Mouse (Mus musculus) kidney, embryonic 14.5 days (tissue): ENCODE results near the gene Ppp2r5c. TPM values are rescaled to one million over a fixed set of nuclear protein-coding genes. Genes with fewer than 3 reads are reported as not detected.

Source experiments
- ATAC-seq: fragments of 200-750 bp; cut with Nextera tagmentation; 2 replicates; pipeline ENCODE4 v1.8.0; 2017; ENCODE audit warnings: moderate number of reproducible peaks, mild to moderate bottlenecking, moderate TSS enrichment, moderate library complexity; ENCODE audit not compliant: low FRiP score, low TSS enrichment
- H3K27ac ChIP-seq: fragments of 300-500 bp; sonication (generic); 2 replicates; pipeline ENCODE4 v1.5.1; 2014; ENCODE audit warnings: low read depth, mild to moderate bottlenecking, low read length, moderate library complexity, mixed read lengths
- H3K27me3 ChIP-seq: fragments of 300-500 bp; sonication (generic); 2 replicates; pipeline ENCODE4 v1.6.1; 2014; ENCODE audit warnings: mild to moderate bottlenecking, low read length; ENCODE audit not compliant: control insufficient read depth, insufficient read depth
- H3K36me3 ChIP-seq: fragments of 300-500 bp; sonication (generic); 2 replicates; pipeline ENCODE4 v1.6.1; 2014; ENCODE audit warnings: low read length, mixed read lengths; ENCODE audit not compliant: control insufficient read depth, insufficient read depth
- H3K4me1 ChIP-seq: fragments of 300-500 bp; sonication (generic); 2 replicates; pipeline ENCODE4 v1.6.1; 2014; ENCODE audit warnings: low read length, mixed read lengths; ENCODE audit not compliant: control insufficient read depth, insufficient read depth
- H3K4me2 ChIP-seq: fragments of 300-500 bp; sonication (generic); replicated peaks from 2 replicates; pipeline ENCODE4 v1.6.1; 2014; ENCODE audit warnings: low read depth, mild to moderate bottlenecking, low read length
- H3K4me3 ChIP-seq: fragments of 300-500 bp; sonication (generic); 2 replicates; pipeline ENCODE4 v1.5.1; 2014; ENCODE audit warnings: mild to moderate bottlenecking, low read length
- H3K9ac ChIP-seq: fragments of 300-500 bp; sonication (generic); 2 replicates; pipeline ENCODE4 v1.6.1; 2014; ENCODE audit warnings: low read depth, mild to moderate bottlenecking, low read length, moderate library complexity
- H3K9me3 ChIP-seq: fragments of 300-500 bp; sonication (generic); 2 replicates; pipeline ENCODE4 v1.6.1; 2016; ENCODE audit warnings: low read length; ENCODE audit not compliant: control insufficient read depth
- WGBS: fragments of 180-500 bp; shearing (Covaris S2); extraction: QIAGEN DNeasy Blood & Tissue Kit; methylation state at CpG from one replicate; pipeline ENCODE4 v1.1.7; 2014; 5-methylcytosine and 5-hydroxymethylcytosine counted together
- polyA plus RNA-seq: library from polyadenylated mRNA; unstranded; fragments of >200 nt; fragmentation: Nextera tagmentation; extraction: Ambion mirVana; gene quantifications from 2 replicates; pipeline ENCODE4 v1.2.1, GENCODE M21; 2014

Ppp2r5c gene
- polyA plus RNA-seq, 1 experiment from 2014 or later = 160 TPM

GRCm38 (mm10) chr12:110478601-110479008, 31.7 kb downstream of the Ppp2r5c start:
- H3K4me3 ChIP-seq = no peak overlapping the region
- no peaks in the 10 kb centered on the region for H3K4me1 ChIP-seq
- H3K4me2 ChIP-seq = no peak overlapping the region
- no peaks in the 10 kb centered on the region for H3K27me3 ChIP-seq
- H3K9me3 ChIP-seq = no peaks in the 10 kb centered on the region
- WGBS = 78% methylated on average over 9 of the region's 9 CpGs
- ATAC-seq = no peak
- H3K36me3 ChIP-seq = 0 out of 2 replicates have a peak, but pooled peaks cover 4% of the 10 kb centered on the region
- no peak overlapping the region for H3K9ac ChIP-seq
- no peak overlapping the region for H3K27ac ChIP-seq

- H3K4me1 ChIP-seq = peaks cover 5% of the 10 kb centered on the region; the same call in 1 of the 2 replicates
- no peak overlapping the region for H3K27ac ChIP-seq
- no peak overlapping the region for H3K9ac ChIP-seq
- H3K36me3 ChIP-seq = 0 out of 2 replicates have a peak, but pooled peaks cover 4% of the 10 kb centered on the region
- H3K9me3 ChIP-seq = no peaks in the 10 kb centered on the region
- H3K27me3 ChIP-seq = no peaks in the 10 kb centered on the region
- ATAC-seq = no peak
- no peak overlapping the region for H3K4me2 ChIP-seq
- no peak overlapping the region for H3K4me3 ChIP-seq
- 86% methylated on average over 12 of the region's 12 CpGs for WGBS
These were observed 32.3 kb downstream of the Ppp2r5c start for GRCm38 (mm10) chr12:110479268-110479667.

- no peak overlapping the region for H3K4me3 ChIP-seq
- WGBS = 85% methylated on average over 4 of the region's 4 CpGs
These were observed 33.8 kb downstream of the Ppp2r5c start for GRCm38 (mm10) chr12:110480701-110481100.

GRCm38 (mm10) chr12:110483761-110484160, 36.8 kb downstream of the Ppp2r5c start:
- H3K36me3 ChIP-seq = 0 out of 2 replicates have a peak, but pooled peaks cover 4% of the 10 kb centered on the region
- H3K9ac ChIP-seq = no peak overlapping the region
- H3K27ac ChIP-seq = no peak overlapping the region
- no peaks in the 10 kb centered on the region for H3K9me3 ChIP-seq
- 31% methylated on average over 6 of the region's 6 CpGs for WGBS
- no peak overlapping the region for H3K4me3 ChIP-seq
- no peak for ATAC-seq
- H3K4me1 ChIP-seq = peaks cover 35% of the 10 kb centered on the region
- H3K27me3 ChIP-seq = no peaks in the 10 kb centered on the region
- H3K4me2 ChIP-seq = no peak overlapping the region

More at GRCm38 (mm10) chr12:110480701-110481100, 33.8 kb downstream of the Ppp2r5c start:
- ATAC-seq = no peak
- H3K4me2 ChIP-seq = no peak overlapping the region
- no peak overlapping the region for H3K27ac ChIP-seq
- H3K27me3 ChIP-seq = no peaks in the 10 kb centered on the region
- H3K4me1 ChIP-seq = peaks cover 13% of the 10 kb centered on the region; the same call in 1 of the 2 replicates
- no peaks in the 10 kb centered on the region for H3K9me3 ChIP-seq
- 0 out of 2 replicates have a peak, but pooled peaks cover 4% of the 10 kb centered on the region for H3K36me3 ChIP-seq
- no peak overlapping the region for H3K9ac ChIP-seq

DNA sequence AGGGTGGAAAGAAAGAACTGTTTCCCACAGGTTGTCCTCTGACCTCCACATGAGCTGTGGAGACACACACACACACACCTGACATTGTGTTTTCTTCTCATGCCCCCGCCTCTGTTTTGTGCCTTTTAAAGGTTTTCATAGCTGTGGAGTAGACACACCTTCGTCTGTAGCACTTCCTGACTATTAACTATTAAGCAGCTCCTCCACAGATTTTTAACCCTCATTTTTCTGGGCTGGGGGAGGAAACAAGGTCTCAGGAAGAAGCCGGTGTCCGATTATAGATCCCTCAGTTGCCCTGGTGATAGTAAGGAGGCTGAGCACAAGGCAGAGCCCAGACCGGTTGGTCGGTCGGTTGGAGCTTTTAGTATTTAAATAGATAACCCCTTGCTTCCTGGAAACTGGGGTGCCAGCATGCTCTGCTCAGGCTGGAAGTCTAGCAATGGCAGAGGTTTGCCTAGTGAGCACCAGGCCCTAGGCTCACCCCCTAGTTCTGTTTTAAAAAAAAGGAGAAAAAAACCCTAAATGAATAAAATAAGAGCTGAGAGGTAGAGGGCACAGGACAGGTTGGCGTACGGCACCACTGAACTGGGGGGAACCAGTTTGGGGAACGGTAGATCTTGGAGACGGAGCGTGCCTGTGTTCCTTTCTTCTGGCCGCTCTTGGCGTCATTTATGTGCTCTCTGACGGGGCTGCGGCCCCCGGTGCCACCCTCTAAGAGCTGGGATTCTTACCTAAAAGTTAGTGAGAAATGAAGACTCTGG, 38.1 kb downstream of the Ppp2r5c start:
- 2% methylated on average over 17 of the region's 17 CpGs for WGBS
- no peaks in the 10 kb centered on the region for H3K36me3 ChIP-seq
- H3K4me3 ChIP-seq = peak overlapping the region; percentile 61
- peak; percentile 36 for ATAC-seq
- no peaks in the 10 kb centered on the region for H3K9me3 ChIP-seq
- H3K4me2 ChIP-seq = peak overlapping the region; percentile 76
- H3K4me1 ChIP-seq = peaks cover 40% of the 10 kb centered on the region
- H3K27ac ChIP-seq = peak overlapping the region; percentile 99
- peak overlapping the region; percentile 83 for H3K9ac ChIP-seq
- H3K27me3 ChIP-seq = no peaks in the 10 kb centered on the region

- Histone ChIP-seq H3K9me3 (no peaks in the 10 kb centered on the region), H3K4me2 (peak overlapping the region; percentile 76), H3K9ac (peak overlapping the region; percentile 83), H3K27ac (peak overlapping the region; percentile 99), H3K4me3 (peak overlapping the region; percentile 61), H3K36me3 (no peaks in the 10 kb centered on the region; the same call in 1 of the 2 replicates), H3K27me3 (no peaks in the 10 kb centered on the region), H3K4me1 (peaks cover 40% of the 10 kb centered on the region)
- peak; percentile 83 for ATAC-seq
- under 1% methylated on average over 27 of the region's 27 CpGs for WGBS
These were observed 38.8 kb downstream of the Ppp2r5c start for GRCm38 (mm10) chr12:110485585-110486331.

DNA sequence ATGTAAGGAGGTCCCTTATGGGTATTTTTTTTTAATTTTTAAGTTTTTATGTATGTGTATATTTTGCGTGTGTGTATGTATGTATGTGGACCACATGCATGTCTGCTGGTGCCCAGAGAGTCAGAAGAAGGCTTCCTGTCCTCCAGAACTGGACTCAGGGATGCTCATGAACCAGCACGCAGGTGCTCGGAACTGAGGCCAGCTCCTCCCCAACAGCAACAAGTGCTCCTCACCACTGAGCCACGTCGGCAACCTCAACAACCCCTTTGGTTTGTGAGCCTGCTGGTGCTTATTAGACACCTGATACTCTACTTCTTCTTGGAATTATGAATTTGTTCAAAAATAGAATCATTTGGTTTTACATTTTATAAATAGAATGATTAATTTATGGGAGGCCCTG, 39.9 kb downstream of the Ppp2r5c start:
- peak overlapping the region; percentile 76 for H3K4me2 ChIP-seq
- H3K9me3 ChIP-seq = no peaks in the 10 kb centered on the region

DNA sequence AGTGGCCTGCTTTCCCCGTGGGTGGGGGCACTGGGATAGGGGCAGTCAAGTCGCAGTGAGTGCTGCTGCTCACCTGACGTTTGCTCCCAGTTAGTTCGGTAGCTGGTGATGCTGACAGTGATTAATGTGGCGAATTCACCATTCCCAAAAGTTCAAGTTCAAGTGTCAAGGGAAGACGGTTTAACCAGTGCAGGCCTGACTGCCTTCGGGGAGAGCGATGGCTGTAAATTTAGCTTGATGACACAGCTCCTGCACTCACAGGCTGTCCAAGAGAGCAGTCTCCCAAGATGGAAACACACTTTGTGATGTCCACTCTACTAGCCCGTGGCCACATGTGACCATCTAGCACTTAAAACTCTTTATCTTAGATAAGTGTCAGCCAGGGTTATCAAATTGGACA, 41.1 kb downstream of the Ppp2r5c start:
- Histone ChIP-seq H3K27ac (no peak overlapping the region), H3K4me3 (no peak overlapping the region), H3K9me3 (no peaks in the 10 kb centered on the region), H3K4me1 (peaks cover 40% of the 10 kb centered on the region), H3K9ac (peak overlapping the region; percentile 31; the same call in 1 of the 2 replicates), H3K4me2 (no peak overlapping the region), H3K36me3 (no peaks in the 10 kb centered on the region; the same call in 1 of the 2 replicates), H3K27me3 (no peaks in the 10 kb centered on the region)
- 27% methylated on average over 9 of the region's 9 CpGs for WGBS
- ATAC-seq = no peak

More for the DNA sequence above, 39.9 kb downstream of the Ppp2r5c start:
- no peak for ATAC-seq
- Histone ChIP-seq H3K27ac (no peak overlapping the region; the same call in 1 of the 2 replicates), H3K9ac (peak overlapping the region; percentile 83; the same call in 1 of the 2 replicates), H3K27me3 (no peaks in the 10 kb centered on the region), H3K4me1 (peaks cover 40% of the 10 kb centered on the region), H3K36me3 (no peaks in the 10 kb centered on the region; the same call in 1 of the 2 replicates), H3K4me3 (peak overlapping the region; percentile 61)
- 77% methylated on average over 5 of the region's 5 CpGs for WGBS
